Mouse (Mus musculus) gastrocnemius, postnatal 14 days (tissue): ENCODE data around the gene Tm7sf2. TPM values are rescaled to one million over a fixed set of nuclear protein-coding genes. Genes with fewer than 3 reads are reported as not detected.

Experiments used
- DNase-seq: peaks from one replicate; pipeline ENCODE4 v3.0.0; 2021; ENCODE audit warnings: mixed read lengths
- intact Hi-C: fragments of 180-260 bp; cut with DNase I; formaldehyde crosslinking; loops from one replicate; pipeline ENCODE4 v1.15.1; 2025; ENCODE audit warnings: low total_unique reads
- microRNA-seq, 2 experiments: library from miRNA; unstranded; fragments of <30 nt; microRNA quantifications; one replicate each; pipeline ENCODE4 v1.2.0; 2021
- total RNA-seq, 2 experiments: library from RNA; stranded (reverse); gene quantifications; 2 replicates each; pipeline ENCODE4 v1.2.3; 2021

Gene Tm7sf2
- total RNA-seq, 2 experiments from 2014 or later = 3.7 to 4.5 TPM

DNA sequence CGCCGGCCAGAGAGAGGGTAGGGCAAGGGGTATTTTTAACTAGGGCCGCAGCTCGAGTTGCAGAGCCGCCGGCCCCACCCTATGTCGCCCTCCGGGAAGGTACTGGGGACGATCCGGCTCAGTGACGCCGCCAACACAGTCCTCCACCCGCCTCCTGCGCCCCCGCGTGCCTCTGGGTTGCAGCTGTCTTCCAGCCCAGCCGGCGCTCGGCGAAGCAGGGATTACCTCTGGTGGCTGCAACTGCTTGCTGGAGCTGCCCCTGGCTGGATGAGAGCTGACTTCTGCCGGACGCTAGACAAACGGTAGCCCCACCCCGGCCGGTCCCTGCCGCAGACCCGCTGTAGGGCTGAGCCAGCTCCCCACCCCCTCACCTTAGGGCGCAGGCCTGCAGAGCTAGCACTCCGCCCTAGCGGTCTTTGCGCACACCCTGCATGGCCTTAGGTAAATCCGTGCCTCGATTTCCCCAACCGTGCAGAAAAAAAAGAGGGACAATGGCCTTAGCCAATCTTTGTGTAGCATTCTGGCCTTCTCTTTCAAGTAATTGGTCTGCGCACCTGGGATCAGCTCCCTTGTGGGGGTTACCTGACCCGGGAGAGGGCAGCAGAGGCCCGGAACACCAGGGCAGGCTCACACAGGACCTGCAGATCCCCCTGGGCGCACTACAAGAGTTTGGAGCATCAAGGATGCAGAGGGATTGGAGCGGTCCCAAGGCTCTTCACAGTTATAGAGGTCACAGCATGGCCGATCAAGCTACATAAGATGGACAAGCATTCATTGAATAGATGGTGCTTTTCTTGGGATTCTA lies 52.5 kb downstream of the Tm7sf2 start, which contains the start of gene Capn1:
TSS of gene Capn1 (minus strand) at position 387 of the 805 bp plus-strand sequence.
- peak; percentile 87 for DNase-seq
- intact Hi-C loops = loop anchor here (10.0 kb wide), 1 partner anchor 101 kb away; the partner anchor contains the start of gene Dpf2

GRCm38 (mm10) chr19:6014991-6015510 lies 53.1 kb downstream of the Tm7sf2 start:
- DNase-seq = peak; percentile 67
- intact Hi-C loops = loop anchor here (10.0 kb wide), 1 partner anchor 100 kb away; the partner anchor contains the start of gene Dpf2

DNA sequence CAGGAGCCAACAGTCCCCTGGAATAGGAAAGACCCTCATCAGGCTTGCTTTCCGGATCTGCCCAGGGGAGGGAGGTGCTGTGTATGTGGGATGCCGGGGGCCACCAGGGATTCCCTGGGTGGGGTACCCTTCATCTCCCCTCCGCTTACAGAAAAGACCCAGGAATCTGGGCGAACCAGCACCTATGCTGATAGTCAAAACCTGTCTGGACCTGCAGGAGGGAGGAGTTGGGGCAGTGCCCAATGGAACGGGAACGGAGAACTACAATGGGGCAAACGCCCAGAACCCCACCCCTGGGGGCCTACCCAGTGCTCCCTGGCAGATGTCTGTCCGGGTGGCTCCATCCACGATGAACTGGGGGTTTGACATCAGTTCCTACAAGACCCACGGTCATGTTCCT lies 54.5 kb downstream of the Tm7sf2 start:
- DNase-seq = no peak
- intact Hi-C loops = loop anchor here (10.0 kb wide), 1 partner anchor 99 kb away; the partner anchor contains the start of gene Dpf2

Small RNA genes lying within 50 kb of the gene (microRNA-seq; reads per million reads assigned to microRNA genes)
- gene Mir6988 = 0.50 to 1.6 reads per million in 2 experiments

Other genes with a start within 250 kb of the Tm7sf2 start
- 1 to 10 TPM; 7.1 to 7.7 TPM for gene Frmd8, start 193.1 kb downstream of the Tm7sf2 start, total RNA-seq
- gene Slc25a45, start 190.6 kb downstream of the Tm7sf2 start, total RNA-seq = 1 to 10 TPM; 2.1 to 2.3 TPM
- under 1 TPM; 0.42 to 0.66 TPM for gene Tigd3, start 174.2 kb downstream of the Tm7sf2 start, total RNA-seq
- 10 to 100 TPM; 71.9 to 78.2 TPM for gene Dpf2, start 155.4 kb downstream of the Tm7sf2 start, total RNA-seq
- 10 to 100 TPM; 14.4 to 18.3 TPM for gene Cdc42ep2, start 143.6 kb downstream of the Tm7sf2 start, total RNA-seq
- 10 to 100 TPM; 10.9 to 13.2 TPM for gene Pola2, start 104.2 kb downstream of the Tm7sf2 start, total RNA-seq
- not detected for gene Slc22a20, start 82.2 kb downstream of the Tm7sf2 start, total RNA-seq
- gene Capn1, start 52.5 kb downstream of the Tm7sf2 start, total RNA-seq = 10 to 100 TPM; 77.0 to 81.1 TPM
- 10 to 100 TPM; 13.5 to 15.9 TPM for gene Syvn1, start 21.8 kb downstream of the Tm7sf2 start, total RNA-seq
- 10 to 100 TPM; 29.1 to 30.6 TPM for gene Mrpl49, start 10.6 kb downstream of the Tm7sf2 start, total RNA-seq
- gene Fau, start 10.5 kb downstream of the Tm7sf2 start, total RNA-seq = 100 to 1,000 TPM; 481 to 546 TPM
- 1 to 10 TPM; 9.2 to 9.9 TPM for gene Znhit2, start 7.2 kb downstream of the Tm7sf2 start, total RNA-seq
- 10 to 100 TPM; 20.4 to 24.0 TPM for gene Vps51, start 8.9 kb upstream of the Tm7sf2 start, total RNA-seq
- not detected for gene Tmem262, start 11.7 kb upstream of the Tm7sf2 start, total RNA-seq
- gene Gm28374, start 13.9 kb upstream of the Tm7sf2 start, total RNA-seq = not detected
- 10 to 100 TPM; 11.9 to 14.6 TPM for gene Zfpl1, start 16.6 kb upstream of the Tm7sf2 start, total RNA-seq
- gene Cdca5, start 16.6 kb upstream of the Tm7sf2 start, total RNA-seq = 1 to 10 TPM in 1 of 2 experiments, under 1 TPM in 1; 0.84 to 1.3 TPM
- not detected for gene AC131692.1, start 26.0 kb upstream of the Tm7sf2 start, total RNA-seq
- gene Naaladl1, start 37.4 kb upstream of the Tm7sf2 start, total RNA-seq = not detected
- gene Sac3d1, start 50.3 kb upstream of the Tm7sf2 start, total RNA-seq = 10 to 100 TPM in 1 of 2 experiments, 1 to 10 TPM in 1; 8.8 to 14.4 TPM
- 10 to 100 TPM in 1 of 2 experiments, 1 to 10 TPM in 1; 8.2 to 11.9 TPM for gene Snx15, start 59.9 kb upstream of the Tm7sf2 start, total RNA-seq
- gene Batf2, start 72.6 kb upstream of the Tm7sf2 start, total RNA-seq = under 1 TPM in 1 of 2 experiments, not detected in 1; 0.20 TPM
- 10 to 100 TPM; 53.4 to 55.4 TPM for gene Arl2, start 73.2 kb upstream of the Tm7sf2 start, total RNA-seq
- gene Majin, start 116.0 kb upstream of the Tm7sf2 start, total RNA-seq = not detected
- gene Gpha2, start 158.0 kb upstream of the Tm7sf2 start, total RNA-seq = not detected
- 10 to 100 TPM; 22.4 to 24.7 TPM for gene Ppp2r5b, start 167.5 kb upstream of the Tm7sf2 start, total RNA-seq
- gene Atg2a, start 173.3 kb upstream of the Tm7sf2 start, total RNA-seq = 10 to 100 TPM; 12.7 to 14.6 TPM
- gene Ehd1, start 208.4 kb upstream of the Tm7sf2 start, total RNA-seq = 10 to 100 TPM; 40.5 to 50.8 TPM
- gene Cdc42bpg, start 238.1 kb upstream of the Tm7sf2 start, total RNA-seq = 1 to 10 TPM; 3.4 to 3.9 TPM